9 mouse cellular contexts compared by ENCODE assay signal in genomic region chr1:88750126-88750525, GRCm38 (mm10). TPM values are rescaled to one million over a fixed set of nuclear protein-coding genes. Genes with fewer than 3 reads are reported as not detected.
DNase-seq lines count a peak whose midpoint lies in the region; ATAC-seq lines count a peak whose summit lies in the region.
"Had no signal": no experiment of that assay in that cellular context is flagged by ENCODE, and none has a peak within 500 bp of the region (broad histone marks: within the 10 kb centered on the region; RNA-seq: fewer than 3 reads in every experiment).

No protein-coding gene starts in this region.

- no peak for ATAC-seq in heart, embryonic 12.5 days (ENCODE audit: insufficient number of reproducible peaks, low FRiP score)

- intact Hi-C loops in heart, postnatal 14 days (cut with DNase I): no loop called here

- H3K4me3 ChIP-seq in heart, embryonic 12.5 days: no peak overlapping the region
- H3K4me3 ChIP-seq: forebrain, embryonic 12.5 days had no signal

- 83% methylated on average over 3 of the region's 3 CpGs for WGBS in heart, embryonic 12.5 days

- no peak overlapping the region for H3K4me2 ChIP-seq in heart, embryonic 12.5 days
- H3K4me2 ChIP-seq: forebrain, embryonic 12.5 days had no signal

- peaks cover 4% of the 10 kb centered on the region; the same call in 1 of the 2 replicates for H3K9me3 ChIP-seq in heart, embryonic 12.5 days (replicated peaks)

- peak; percentile 19 to 40 for DNase-seq in heart, postnatal 14 days
- DNase-seq in right cerebral cortex, postnatal 4 days: peak; percentile 49
- DNase-seq in right cerebral cortex, postnatal 14 days: no peak
- DNase-seq in T-cell, adult 2 months (ENCODE audit: low spot score): peak; percentile 15
- DNase-seq in lung, postnatal 14 days: peak; percentile 29
- DNase-seq in yolk sac, embryonic 10.5 days (ENCODE audit: low spot score): no peak
- no peak for DNase-seq in cerebellum, adult 9-11 months

- no peaks in the 10 kb centered on the region for H3K4me1 ChIP-seq in heart, embryonic 12.5 days (replicated peaks)

- H3K36me3 ChIP-seq in heart, embryonic 12.5 days: no peaks in the 10 kb centered on the region
- H3K36me3 ChIP-seq: forebrain, embryonic 12.5 days had no signal

- no peak overlapping the region for H3K27ac ChIP-seq in heart, embryonic 12.5 days (ENCODE audit: poor library complexity, severe bottlenecking)
- H3K27ac ChIP-seq: forebrain, embryonic 12.5 days had no signal

- H3K27me3 ChIP-seq in heart, embryonic 12.5 days (replicated peaks): 0 out of 2 replicates have a peak, but pooled peaks cover 5% of the 10 kb centered on the region

- no peak overlapping the region for H3K9ac ChIP-seq in heart, embryonic 12.5 days
- H3K9ac ChIP-seq: forebrain, embryonic 12.5 days had no signal

RNA-seq across cellular contexts. Expression of gene Arl4c, which starts 48.1 kb away (rescaled TPM):
- 1 to 10 TPM; 7.8 to 8.8 TPM for total RNA-seq in heart, postnatal 14 days (2021)
- polyA plus RNA-seq in heart, embryonic 12.5 days (2016; fragmentation: Nextera tagmentation; extraction: Ambion mirVana): 12.1 and 12.6 TPM in 2 replicates

Comparison
In these comparisons a context has a peak if more than half of its experiments do, and no peak if none do; other contexts are left out.
1. DNase-seq: peak in heart, postnatal 14 days (2 of 2), right cerebral cortex, postnatal 4 days (single experiment), T-cell, adult 2 months (single experiment) and lung, postnatal 14 days (single experiment); none in right cerebral cortex, postnatal 14 days (single experiment), yolk sac, embryonic 10.5 days (single experiment) and cerebellum, adult 9-11 months (single experiment).